Mouse (Mus musculus): Measurements from ENCODE around the gene Tfap4. TPM values are rescaled to one million over a fixed set of nuclear protein-coding genes. Genes with fewer than 3 reads are reported as not detected.

The Tfap4 gene
- 8.1 and 8.4 TPM in 2 replicates for polyA plus RNA-seq (2015; fragmentation: Nextera tagmentation; extraction: Ambion mirVana)

DNA sequence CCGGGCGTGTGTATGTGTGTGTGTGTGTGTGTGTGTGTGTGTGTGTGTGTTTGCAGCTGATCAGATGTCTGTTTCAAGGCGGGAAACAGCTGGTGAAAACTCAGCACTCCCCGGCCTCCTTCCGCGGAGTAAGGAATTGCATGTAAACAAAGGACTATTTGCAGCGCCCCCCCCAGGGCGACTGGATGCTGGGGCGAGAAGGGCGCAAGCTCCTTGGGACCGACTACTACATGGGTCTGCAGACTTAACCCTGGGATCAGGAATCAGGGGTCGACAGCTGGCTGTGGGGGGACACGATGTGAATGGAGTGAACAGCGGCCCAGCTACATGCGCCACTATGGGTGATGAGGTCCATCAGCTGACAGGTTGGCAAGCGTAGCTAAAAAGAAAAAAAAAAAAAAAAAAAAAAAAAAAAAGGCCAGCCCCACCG is at the start of gene Tfap4:
Tfap4 (minus strand) TSS at position 140 of the 430 bp plus-strand sequence.
- Histone ChIP-seq H3K27me3 (replicated peaks) (no peaks in the 10 kb centered on the region; the same call in 1 of the 2 replicates), H3K27ac (peak within 1 kb of the TSS; percentile 96), H3K4me2 (peak within 1 kb of the TSS; percentile 69), H3K4me3 (peak within 1 kb of the TSS; percentile 89), H3K9ac (peak within 1 kb of the TSS; percentile 68), H3K36me3 (replicated peaks) (no peaks in the 10 kb centered on the region), H3K9me3 (no peaks in the 10 kb centered on the region), H3K4me1 (peaks cover 22% of the 10 kb centered on the region)
- peak; percentile 32 for ATAC-seq (replicated peaks)
- WGBS, result 0% methylated on average over 15 of the region's 17 CpGs

DNA sequence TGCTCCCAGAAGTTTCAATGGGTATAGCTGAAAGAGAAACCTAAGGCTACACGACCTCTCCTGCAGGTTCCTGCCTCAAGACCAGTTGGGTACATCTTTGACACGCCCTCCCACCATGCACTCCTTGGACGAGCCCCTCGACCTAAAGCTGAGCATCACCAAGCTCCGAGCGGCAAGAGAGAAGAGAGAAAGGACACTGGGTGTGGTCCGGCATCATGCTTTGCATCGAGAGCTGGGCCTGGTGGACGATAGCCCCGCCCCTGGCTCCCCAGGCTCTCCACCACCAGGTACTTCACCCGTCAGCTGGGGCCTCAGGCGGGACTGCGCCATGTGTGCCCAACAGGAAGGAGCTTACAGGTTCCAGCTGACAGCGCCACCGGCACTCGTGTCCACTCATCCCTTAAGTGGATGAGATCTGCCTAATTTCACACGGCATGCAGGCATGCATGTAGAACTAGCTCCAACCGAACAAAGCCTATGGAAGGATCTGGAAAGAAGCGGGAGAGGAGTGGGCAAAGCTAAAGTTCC is 48.9 kb upstream of the Tfap4 start:
- WGBS, result 85% methylated on average over 19 of the region's 19 CpGs
- H3K4me3 ChIP-seq, result no peak overlapping the region
- no peak for ATAC-seq (replicated peaks)
- H3K27me3 ChIP-seq (replicated peaks), result no peaks in the 10 kb centered on the region
- H3K4me1 ChIP-seq, result peaks cover 35% of the 10 kb centered on the region
- 0 out of 2 replicates have a peak overlapping the region, but pooled peaks have one; percentile 32 for H3K27ac ChIP-seq
- H3K9ac ChIP-seq, result no peak overlapping the region
- no peaks in the 10 kb centered on the region for H3K9me3 ChIP-seq
- H3K36me3 ChIP-seq (replicated peaks), result peaks cover 30% of the 10 kb centered on the region
- no peak overlapping the region for H3K4me2 ChIP-seq

- H3K27me3 ChIP-seq (replicated peaks), result no peaks in the 10 kb centered on the region
- H3K27ac ChIP-seq, result peak overlapping the region; percentile 32; the same call in 1 of the 2 replicates
- peak; percentile 74 for ATAC-seq (replicated peaks)
- peaks cover 24% of the 10 kb centered on the region; the same call in 1 of the 2 replicates for H3K36me3 ChIP-seq (replicated peaks)
- no peak overlapping the region for H3K4me3 ChIP-seq
- WGBS, result 60% methylated on average over 9 of the region's 9 CpGs
- no peaks in the 10 kb centered on the region for H3K9me3 ChIP-seq
- H3K4me1 ChIP-seq, result peaks cover 40% of the 10 kb centered on the region
- no peak overlapping the region for H3K4me2 ChIP-seq
- H3K9ac ChIP-seq, result no peak overlapping the region
Observed at GRCm38 (mm10) chr16:4607818-4608531, 48.3 kb upstream of the Tfap4 start.

DNA sequence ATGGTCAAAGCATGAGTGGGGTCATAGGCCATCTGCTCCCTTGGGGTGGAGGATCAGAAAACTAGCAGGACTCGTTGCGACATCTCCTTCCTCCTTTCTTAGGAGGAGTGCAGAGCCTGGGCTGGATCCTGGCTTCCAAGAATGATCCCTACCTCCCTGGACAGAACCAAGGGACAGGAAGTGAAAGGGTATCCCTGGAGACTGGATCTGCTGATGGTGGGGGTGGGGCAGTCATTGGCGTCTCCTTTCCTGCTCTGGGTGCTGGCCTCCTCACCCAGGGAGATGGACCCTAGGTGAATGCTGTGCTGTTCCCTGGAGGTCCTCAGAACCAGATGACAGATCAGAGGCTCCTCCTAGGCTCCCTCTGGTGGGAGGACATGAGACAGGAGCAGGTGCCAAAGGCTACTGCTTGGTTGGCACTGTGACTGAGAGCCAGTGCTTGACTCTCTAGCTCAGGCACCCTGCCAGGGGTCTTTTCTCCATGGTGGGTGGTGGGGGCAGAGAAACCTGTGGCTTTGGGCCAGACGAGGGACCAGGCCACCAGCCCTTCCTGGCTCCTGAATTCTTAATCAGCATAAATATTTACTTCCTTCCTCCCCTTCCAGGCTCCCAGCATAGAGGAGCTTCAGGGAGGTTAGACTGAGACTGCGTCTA is 46.9 kb upstream of the Tfap4 start:
- Histone ChIP-seq H3K4me2 (no peak overlapping the region), H3K9me3 (no peaks in the 10 kb centered on the region), H3K36me3 (replicated peaks) (peaks cover 16% of the 10 kb centered on the region; the same call in 1 of the 2 replicates), H3K27me3 (replicated peaks) (no peaks in the 10 kb centered on the region), H3K27ac (peak overlapping the region; percentile 31; the same call in 1 of the 2 replicates), H3K4me1 (peaks cover 52% of the 10 kb centered on the region), H3K9ac (no peak overlapping the region), H3K4me3 (no peak overlapping the region)
- WGBS, result 31% methylated on average over 5 of the region's 5 CpGs
- ATAC-seq (replicated peaks), result 0 out of 2 replicates have a peak, but pooled peaks have one; percentile 4

- H3K27ac ChIP-seq, result no peak overlapping the region
- H3K27me3 ChIP-seq (replicated peaks), result no peaks in the 10 kb centered on the region
- peaks cover 9% of the 10 kb centered on the region; the same call in 1 of the 2 replicates for H3K36me3 ChIP-seq (replicated peaks)
- H3K9me3 ChIP-seq, result no peaks in the 10 kb centered on the region
- no peak overlapping the region for H3K4me2 ChIP-seq
- H3K4me3 ChIP-seq, result no peak overlapping the region
- WGBS, result 52% methylated on average over 12 of the region's 13 CpGs
- peaks cover 55% of the 10 kb centered on the region for H3K4me1 ChIP-seq
- ATAC-seq (replicated peaks), result no peak
- no peak overlapping the region for H3K9ac ChIP-seq
Observed at GRCm38 (mm10) chr16:4605514-4606131, 46.0 kb upstream of the Tfap4 start.

DNA sequence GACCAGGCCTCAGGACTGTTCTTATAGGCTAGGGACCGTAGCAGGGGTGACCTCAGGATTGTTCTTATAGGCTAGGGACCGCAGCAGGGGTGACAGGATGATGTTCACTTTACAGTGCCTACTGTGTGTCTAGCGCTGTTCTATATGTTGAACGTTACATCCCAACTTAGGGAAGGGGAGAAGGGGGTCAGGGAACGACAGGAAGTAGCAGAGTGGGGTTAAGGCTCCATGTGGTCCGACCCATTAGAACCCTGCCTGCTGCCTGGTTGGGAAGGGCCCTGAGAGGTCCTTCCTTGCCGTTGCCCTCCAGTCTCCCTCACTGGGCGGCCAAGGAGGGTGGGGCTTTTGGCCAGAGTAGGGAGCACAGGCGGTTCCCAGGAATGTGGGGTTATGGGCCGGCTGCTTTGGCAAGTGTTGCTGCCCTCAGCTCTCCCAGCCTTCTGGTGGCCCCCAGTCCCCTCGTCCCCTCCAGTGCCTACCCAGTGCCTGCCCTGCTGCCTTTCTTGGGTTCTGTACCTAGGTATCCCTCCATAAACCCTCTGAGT is 44.7 kb upstream of the Tfap4 start:
- WGBS, result 71% methylated on average over 11 of the region's 11 CpGs
- Histone ChIP-seq H3K9me3 (no peaks in the 10 kb centered on the region), H3K4me3 (no peak overlapping the region), H3K27me3 (replicated peaks) (no peaks in the 10 kb centered on the region), H3K27ac (no peak overlapping the region), H3K4me1 (peaks cover 62% of the 10 kb centered on the region), H3K36me3 (replicated peaks) (peaks cover 5% of the 10 kb centered on the region; the same call in 1 of the 2 replicates), H3K9ac (no peak overlapping the region), H3K4me2 (no peak overlapping the region)
- no peak for ATAC-seq (replicated peaks)

DNA sequence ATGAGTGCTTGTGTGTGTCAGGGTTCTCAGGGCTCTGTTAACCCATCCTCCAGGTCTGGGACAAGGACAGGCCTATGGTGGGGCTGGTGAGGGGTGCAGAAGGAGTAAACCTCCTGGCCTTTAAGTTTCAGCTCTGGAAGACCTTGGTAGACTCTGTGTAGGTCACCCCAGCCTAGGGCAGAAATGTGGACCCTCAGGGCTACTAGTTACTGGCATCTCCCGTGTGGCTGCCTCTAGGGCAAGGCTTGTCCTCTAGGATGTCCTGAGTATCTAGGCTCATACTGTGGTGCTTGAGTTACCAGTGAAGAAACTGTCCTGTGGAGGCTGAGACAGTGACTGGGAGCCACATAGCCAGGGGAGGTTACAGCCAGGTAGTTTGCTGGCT is 43.8 kb upstream of the Tfap4 start:
- Histone ChIP-seq H3K4me3 (no peak overlapping the region), H3K9ac (no peak overlapping the region), H3K4me2 (no peak overlapping the region), H3K4me1 (peaks cover 70% of the 10 kb centered on the region), H3K27ac (no peak overlapping the region), H3K36me3 (replicated peaks) (no peaks in the 10 kb centered on the region), H3K27me3 (replicated peaks) (no peaks in the 10 kb centered on the region), H3K9me3 (no peaks in the 10 kb centered on the region)
- ATAC-seq (replicated peaks), result no peak
- WGBS, result 64% methylated on average over 1 of the region's 1 CpGs

DNA sequence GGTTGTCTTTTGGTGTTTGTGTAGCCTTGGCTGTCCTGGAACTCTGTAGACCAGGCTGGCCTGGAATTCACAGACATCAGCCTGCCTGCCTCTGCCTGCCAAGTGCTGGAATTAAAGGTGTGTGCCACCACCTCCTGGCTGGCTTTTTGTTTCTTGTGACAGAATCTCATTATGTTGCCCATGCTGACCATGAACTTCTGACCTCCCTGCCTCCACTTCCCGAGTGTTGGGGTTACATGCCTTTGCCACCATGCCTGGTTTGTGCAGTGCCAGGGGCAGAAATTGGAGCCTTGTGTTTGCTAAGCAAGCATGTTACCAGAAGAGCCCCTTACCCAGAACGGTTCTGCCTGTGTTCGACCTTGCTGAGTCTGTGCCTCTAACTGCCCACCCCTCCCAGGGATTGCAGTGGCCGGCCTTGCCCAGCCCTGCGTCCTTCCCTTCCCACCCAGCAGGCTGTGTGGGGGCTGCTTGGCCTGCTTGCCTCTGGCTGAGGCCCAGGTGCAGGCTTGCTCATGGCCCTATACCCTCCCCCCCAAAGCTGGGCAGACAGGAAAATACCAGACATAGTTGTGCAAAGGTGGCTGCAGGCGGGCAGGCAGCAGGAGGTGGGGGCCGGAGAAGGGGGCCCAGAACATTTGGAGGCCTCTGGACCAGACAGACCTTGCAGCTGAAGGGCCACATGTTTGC is 43.3 kb upstream of the Tfap4 start:
- no peak for ATAC-seq (replicated peaks)
- H3K27me3 ChIP-seq (replicated peaks), result no peaks in the 10 kb centered on the region
- no peaks in the 10 kb centered on the region for H3K9me3 ChIP-seq
- H3K27ac ChIP-seq, result 0 out of 2 replicates have a peak overlapping the region, but pooled peaks have one; percentile 11
- no peak overlapping the region for H3K9ac ChIP-seq
- H3K4me2 ChIP-seq, result no peak overlapping the region
- H3K4me3 ChIP-seq, result no peak overlapping the region
- 30% methylated on average over 7 of the region's 7 CpGs for WGBS
- H3K36me3 ChIP-seq (replicated peaks), result no peaks in the 10 kb centered on the region
- peaks cover 74% of the 10 kb centered on the region for H3K4me1 ChIP-seq

- Histone ChIP-seq H3K9ac (no peak overlapping the region), H3K4me3 (no peak overlapping the region), H3K36me3 (replicated peaks) (no peaks in the 10 kb centered on the region), H3K4me1 (peaks cover 75% of the 10 kb centered on the region), H3K27ac (no peak overlapping the region), H3K27me3 (replicated peaks) (no peaks in the 10 kb centered on the region), H3K4me2 (no peak overlapping the region), H3K9me3 (no peaks in the 10 kb centered on the region)
- WGBS, result 26% methylated on average over 3 of the region's 3 CpGs
- ATAC-seq (replicated peaks), result no peak
Observed at GRCm38 (mm10) chr16:4602189-4602588, 42.5 kb upstream of the Tfap4 start.

DNA sequence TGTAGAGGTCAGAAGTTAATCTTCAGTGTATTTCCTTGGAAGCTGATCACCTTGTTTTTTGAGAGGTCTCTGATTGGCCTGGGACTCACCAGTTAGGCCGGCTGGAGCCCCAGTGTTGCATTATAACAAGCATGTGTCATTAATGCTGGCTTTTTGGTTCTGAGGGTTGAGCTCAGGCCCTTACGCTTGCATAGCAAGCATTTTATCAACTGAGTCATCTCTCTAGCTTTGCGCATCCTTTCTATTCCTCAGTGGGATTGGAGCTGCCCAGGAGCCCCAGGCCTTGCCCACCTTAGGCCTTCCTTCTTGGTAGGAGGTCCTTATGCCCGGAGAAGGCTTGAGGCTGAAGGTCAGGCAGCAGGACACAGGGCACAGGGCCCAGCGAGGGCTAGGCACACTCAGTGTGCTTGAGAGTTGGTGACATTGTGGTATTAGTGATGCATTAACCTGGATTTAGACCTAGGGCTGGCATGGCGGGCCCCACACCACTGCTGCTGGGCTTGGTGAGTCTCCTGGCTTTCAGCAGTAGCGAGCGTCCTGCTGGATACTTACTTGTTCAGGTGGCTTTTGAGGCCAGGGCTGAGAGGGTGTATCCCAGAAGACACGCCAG is 41.2 kb upstream of the Tfap4 start:
- H3K4me2 ChIP-seq, result no peak overlapping the region
- no peaks in the 10 kb centered on the region for H3K27me3 ChIP-seq (replicated peaks)
- H3K4me3 ChIP-seq, result no peak overlapping the region
- H3K36me3 ChIP-seq (replicated peaks), result no peaks in the 10 kb centered on the region
- no peak for ATAC-seq (replicated peaks)
- WGBS, result 84% methylated on average over 9 of the region's 9 CpGs
- H3K9me3 ChIP-seq, result no peaks in the 10 kb centered on the region
- no peak overlapping the region for H3K9ac ChIP-seq
- H3K27ac ChIP-seq, result no peak overlapping the region
- peaks cover 75% of the 10 kb centered on the region for H3K4me1 ChIP-seq

DNA sequence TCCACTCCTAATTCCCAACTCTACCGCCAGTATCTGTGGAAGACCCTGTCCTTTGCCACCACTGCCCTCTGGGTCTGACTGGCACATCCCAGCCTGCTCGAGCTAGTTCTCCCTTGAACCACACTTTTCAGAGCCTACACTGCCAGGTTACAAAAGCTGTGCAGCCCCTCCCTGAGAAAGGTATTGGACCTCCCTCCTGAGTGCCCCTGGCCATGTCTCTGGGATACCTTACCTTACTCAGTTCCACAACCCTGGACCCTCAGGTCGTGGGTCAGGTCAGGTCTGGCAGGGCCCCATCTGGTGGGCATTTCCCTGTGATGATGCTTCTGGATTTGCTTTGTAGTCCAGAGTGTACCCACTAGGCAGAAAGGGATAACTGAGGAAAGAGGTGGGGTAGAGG is 40.0 kb upstream of the Tfap4 start:
- Histone ChIP-seq H3K4me3 (no peak overlapping the region), H3K9ac (no peak overlapping the region), H3K27ac (no peak overlapping the region), H3K4me1 (peaks cover 71% of the 10 kb centered on the region), H3K27me3 (replicated peaks) (no peaks in the 10 kb centered on the region), H3K9me3 (no peaks in the 10 kb centered on the region), H3K4me2 (no peak overlapping the region), H3K36me3 (replicated peaks) (no peaks in the 10 kb centered on the region)
- ATAC-seq (replicated peaks), result no peak
- WGBS, result 79% methylated on average over 3 of the region's 3 CpGs
